Mouse (Mus musculus): Measurements from ENCODE around the gene Cd38.

DNA sequence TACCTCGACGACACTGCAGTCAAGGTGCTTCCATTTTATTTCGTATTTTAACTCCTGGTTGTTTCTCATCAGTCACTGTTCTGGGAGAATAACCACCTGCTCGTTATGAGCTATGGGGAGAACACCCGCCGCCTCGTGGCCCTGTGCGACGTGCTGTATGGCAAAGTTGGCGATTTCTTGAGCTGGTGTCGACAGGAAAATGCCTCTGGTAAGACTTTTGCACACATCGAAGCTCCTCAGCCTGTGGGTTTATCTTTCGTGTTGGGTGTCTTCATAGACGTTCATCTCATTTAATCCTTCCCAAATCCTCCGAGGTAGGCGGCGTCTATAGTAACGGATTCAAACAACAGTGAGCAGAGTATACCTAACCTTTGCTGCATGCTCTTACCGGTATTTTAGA lies 46.8 kb upstream of the Cd38 start, which contains the start of gene Fbxl5:
- TF ChIP-seq CTCF (IDR thresholded peaks at IDR 0.05; ENCODE audit: low read depth, low read length) (no peak), POLR2A (IDR thresholded peaks at IDR 0.05; ENCODE audit: extremely low read depth, insufficient read depth, low read length) (no peak)
